Comparison of ENCODE assay signal across 8 mouse cellular contexts in the genomic region with DNA sequence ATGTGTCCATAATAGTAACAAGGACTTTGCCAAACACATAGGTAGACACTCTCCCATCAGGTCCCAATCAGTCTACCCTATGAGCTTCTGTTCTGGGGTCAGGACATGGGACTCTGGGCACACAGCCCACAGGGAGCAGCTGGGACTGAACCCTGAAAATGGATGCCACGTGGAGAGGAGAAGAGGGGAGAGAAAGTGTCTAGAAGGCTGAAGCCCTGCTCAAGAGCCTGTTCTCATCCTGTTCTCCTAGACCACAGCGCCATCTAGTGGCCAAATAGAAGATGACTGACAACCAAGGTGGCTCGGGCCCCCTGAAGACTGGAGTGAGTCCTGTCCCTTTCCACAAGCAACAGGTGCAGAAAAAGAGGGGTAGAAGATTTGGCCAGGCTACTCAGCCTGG.
DNase-seq lines count a peak whose midpoint lies in the region; ATAC-seq and TF ChIP-seq lines count a peak whose summit lies in the region.

No protein-coding gene starts in this region.

- no peak overlapping the region for H3K4me3 ChIP-seq in kidney, embryonic 16.5 days (ENCODE audit: low read length)
- no peak overlapping the region for H3K4me3 ChIP-seq in liver, adult 2 months (ENCODE audit: insufficient read depth, low read depth, low read length)
- H3K4me3 ChIP-seq in neural tube, embryonic 12.5 days: no peak overlapping the region

- TF ChIP-seq CTCF in liver, adult 2 months (IDR thresholded peaks at IDR 0.05; ENCODE audit: low read depth, low read length): peak; percentile 68

- no peaks in the 10 kb centered on the region for H3K27me3 ChIP-seq in kidney, embryonic 16.5 days (ENCODE audit: insufficient read depth, low read length)
- H3K27me3 ChIP-seq in liver, adult 2 months (ENCODE audit: control insufficient read depth, insufficient read depth, low read length): no peaks in the 10 kb centered on the region
- no peaks in the 10 kb centered on the region for H3K27me3 ChIP-seq in neural tube, embryonic 12.5 days (replicated peaks)

- TF ChIP-seq POLR2A in liver, adult 2 months (IDR thresholded peaks at IDR 0.05; ENCODE audit: extremely low read depth, insufficient read depth, low read length): no peak

- no peak overlapping the region for H3K9ac ChIP-seq in kidney, embryonic 16.5 days (replicated peaks; ENCODE audit: low read length)
- H3K9ac ChIP-seq in liver, adult 2 months (ENCODE audit: low read depth, low read length): no peak overlapping the region
- no peak overlapping the region for H3K9ac ChIP-seq in neural tube, embryonic 12.5 days

- no peak overlapping the region for H3K27ac ChIP-seq in kidney, embryonic 16.5 days (ENCODE audit: low read length)
- no peak overlapping the region for H3K27ac ChIP-seq in liver, adult 2 months (replicated peaks; ENCODE audit: insufficient read depth, low read depth, low read length)
- H3K27ac ChIP-seq in neural tube, embryonic 12.5 days: no peak overlapping the region

- no peak overlapping the region for H3K4me2 ChIP-seq in kidney, embryonic 16.5 days (replicated peaks; ENCODE audit: low read depth, low read length)
- no peak overlapping the region for H3K4me2 ChIP-seq in neural tube, embryonic 12.5 days (replicated peaks)

- no peaks in the 10 kb centered on the region for H3K79me2 ChIP-seq in liver, adult 2 months (ENCODE audit: control insufficient read depth, insufficient read depth, low read length)

- DNase-seq in CD4-positive, CD25-positive, alpha-beta regulatory T cell, adult 2 months (ENCODE audit: low read depth, low spot score): peak; percentile 77
- DNase-seq in adrenal gland, postnatal 14 days: peak; percentile 81
- DNase-seq in embryo, embryonic 11.5 days (ENCODE audit: low read depth, low spot score): peak; percentile 64
- DNase-seq in heart, adult 9 months (ENCODE audit: low spot score in 2 of 2): peak; percentile 31 to 33
- DNase-seq in liver, adult 2 months (ENCODE audit: extremely low read depth, low read depth, low spot score): peak; percentile 30
- DNase-seq in testis, postnatal 10 days (ENCODE audit: low spot score): peak; percentile 82

- no peaks in the 10 kb centered on the region for H3K9me3 ChIP-seq in kidney, embryonic 16.5 days (ENCODE audit: low read length)
- no peaks in the 10 kb centered on the region for H3K9me3 ChIP-seq in neural tube, embryonic 12.5 days

- 5% methylated on average over 3 of the region's 3 CpGs for WGBS in kidney, embryonic 16.5 days
- WGBS in liver, adult 2 months: 8% methylated on average over 3 of the region's 3 CpGs
- WGBS in neural tube, embryonic 12.5 days: 5% methylated on average over 3 of the region's 3 CpGs

- ATAC-seq in kidney, embryonic 16.5 days (ENCODE audit: low FRiP score, low TSS enrichment): 0 out of 2 replicates have a peak, but pooled peaks have one; percentile 12
- ATAC-seq in neural tube, embryonic 12.5 days (ENCODE audit: low FRiP score, low read depth): peak; percentile 61

- no peaks in the 10 kb centered on the region for H3K4me1 ChIP-seq in kidney, embryonic 16.5 days (ENCODE audit: insufficient read depth, low read length)
- no peaks in the 10 kb centered on the region for H3K4me1 ChIP-seq in liver, adult 2 months (ENCODE audit: control insufficient read depth, insufficient read depth, low read length)
- no peaks in the 10 kb centered on the region; the same call in 1 of the 2 replicates for H3K4me1 ChIP-seq in neural tube, embryonic 12.5 days

- H3K36me3 ChIP-seq in kidney, embryonic 16.5 days (ENCODE audit: insufficient read depth, low read length): 0 out of 2 replicates have a peak, but pooled peaks cover 4% of the 10 kb centered on the region
- no peaks in the 10 kb centered on the region for H3K36me3 ChIP-seq in liver, adult 2 months (ENCODE audit: control insufficient read depth, insufficient read depth, low read length)
- H3K36me3 ChIP-seq in neural tube, embryonic 12.5 days: no peaks in the 10 kb centered on the region

Comparison
In these comparisons a context has a peak if more than half of its experiments do, and no peak if none do; other contexts are left out.
1. DNase-seq: peak in every context shown above with its lines; median percentile 82 in testis, postnatal 10 days; 81 in adrenal gland, postnatal 14 days; 77 in CD4-positive, CD25-positive, alpha-beta regulatory T cell, adult 2 months; 64 in embryo, embryonic 11.5 days; 32 in heart, adult 9 months; 30 in liver, adult 2 months.